In the genomic region with DNA sequence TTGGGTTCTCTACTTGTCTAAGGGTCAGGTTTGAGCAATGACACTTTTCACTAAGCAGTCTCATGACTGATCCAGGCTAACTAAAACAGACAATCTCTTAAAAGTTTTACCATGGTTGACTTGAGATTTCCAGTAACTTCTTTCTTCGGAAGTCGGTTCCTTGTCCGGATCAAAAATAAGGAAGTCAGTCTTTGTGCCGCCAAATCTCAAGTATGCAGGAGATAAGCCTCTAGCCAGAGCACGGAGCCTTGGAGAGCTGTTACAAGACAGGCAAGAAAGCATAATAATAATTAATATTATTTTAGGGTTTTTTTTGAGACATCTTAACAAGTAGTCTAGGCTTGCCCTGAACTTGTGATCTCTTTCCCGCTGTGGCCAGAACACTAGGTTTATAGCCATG, we compare ENCODE assay signal across 28 mouse cellular contexts. TPM values are rescaled to one million over a fixed set of nuclear protein-coding genes. Genes with fewer than 3 reads are reported as not detected.
DNase-seq lines count a peak whose midpoint lies in the region; ATAC-seq and TF ChIP-seq lines count a peak whose summit lies in the region.
"Had no signal": no experiment of that assay in that cellular context is flagged by ENCODE, and none has a peak within 500 bp of the region (broad histone marks: within the 10 kb centered on the region; RNA-seq: fewer than 3 reads in every experiment).

No protein-coding gene starts in this region.

- H3K4me3 ChIP-seq in liver, adult 2 months (ENCODE audit: insufficient read depth, low read depth, low read length): no peak overlapping the region
- H3K4me3 ChIP-seq in liver, postnatal 0 days (ENCODE audit: low read depth, low read length): no peak overlapping the region
- no peak overlapping the region for H3K4me3 ChIP-seq in bone marrow macrophage, adult 2 months (ENCODE audit: insufficient read depth, low read length)
- H3K4me3 ChIP-seq in macrophage (ENCODE audit: inconsistent target): no peak overlapping the region
- H3K4me3 ChIP-seq in hindbrain, embryonic 11.5 days (ENCODE audit: low read depth, low read length): no peak overlapping the region
- H3K4me3 ChIP-seq: embryonic facial prominence, embryonic 13.5 days; embryonic facial prominence, embryonic 15.5 days; erythroblast, embryonic 14.5 days; forebrain, embryonic 10.5 days; forebrain, embryonic 12.5 days had no signal

- no peak for TF ChIP-seq EP300 in liver, postnatal 0 days (IDR thresholded peaks at IDR 0.05; ENCODE audit: low read depth)

- DNase-seq in liver, adult 2 months (ENCODE audit: extremely low read depth, low read depth, low spot score): peak; percentile 13
- DNase-seq in liver, postnatal 0 days: no peak
- DNase-seq in hindbrain, embryonic 11.5 days (ENCODE audit: low spot score): no peak
- DNase-seq in gastrocnemius, adult 18-20 months (ENCODE audit: low spot score): no peak
- DNase-seq in left cerebral cortex, adult 9 months (ENCODE audit: low spot score in 2 of 2): no peak
- DNase-seq: adrenal gland, adult 8-10 months; adrenal gland, postnatal 25 days; B cell, adult 2 months; cerebellum, adult 11-12 months; cerebellum, adult 2 months; cerebellum, adult 9-10 months; cerebellum, postnatal 10 days; cerebellum, postnatal 25 days; embryo, embryonic 11 days had no signal

- no peaks in the 10 kb centered on the region for H3K4me1 ChIP-seq in liver, adult 2 months (ENCODE audit: control insufficient read depth, insufficient read depth, low read length)
- peaks cover 3% of the 10 kb centered on the region; the same call in 1 of the 2 replicates for H3K4me1 ChIP-seq in liver, postnatal 0 days (ENCODE audit: insufficient read depth)
- peaks cover 36% of the 10 kb centered on the region for H3K4me1 ChIP-seq in bone marrow macrophage, adult 2 months (ENCODE audit: control insufficient read depth, insufficient read depth, low read length)
- H3K4me1 ChIP-seq in hindbrain, embryonic 11.5 days (replicated peaks; ENCODE audit: control insufficient read depth, insufficient read depth, low read length): no peaks in the 10 kb centered on the region
- H3K4me1 ChIP-seq: forebrain, embryonic 12.5 days had no signal

- no peak overlapping the region for H3K9ac ChIP-seq in liver, adult 2 months (ENCODE audit: low read depth, low read length)
- H3K9ac ChIP-seq in liver, postnatal 0 days (replicated peaks): no peak overlapping the region
- no peak overlapping the region for H3K9ac ChIP-seq in hindbrain, embryonic 11.5 days (ENCODE audit: low read depth, low read length)
- H3K9ac ChIP-seq: embryonic facial prominence, embryonic 13.5 days; embryonic facial prominence, embryonic 15.5 days; forebrain, embryonic 12.5 days had no signal

- TF ChIP-seq POLR2A in liver, adult 2 months (IDR thresholded peaks at IDR 0.05; ENCODE audit: extremely low read depth, insufficient read depth, low read length): no peak
- TF ChIP-seq POLR2A in bone marrow macrophage, adult 2 months (IDR thresholded peaks at IDR 0.05; ENCODE audit: borderline replicate concordance, low read depth, low read length): no peak

- peak overlapping the region; percentile 67 for H3K27ac ChIP-seq in liver, adult 2 months (replicated peaks; ENCODE audit: insufficient read depth, low read depth, low read length)
- H3K27ac ChIP-seq in liver, postnatal 0 days (ENCODE audit: low read depth): no peak overlapping the region
- H3K27ac ChIP-seq in bone marrow macrophage, adult 2 months (ENCODE audit: insufficient read depth, low read depth, low read length): peak overlapping the region; percentile 18; the same call in 1 of the 2 replicates
- peak overlapping the region; percentile 91 for H3K27ac ChIP-seq in macrophage
- no peak overlapping the region for H3K27ac ChIP-seq in hindbrain, embryonic 11.5 days (ENCODE audit: low read depth, low read length)
- H3K27ac ChIP-seq: embryonic facial prominence, embryonic 13.5 days; embryonic facial prominence, embryonic 15.5 days; forebrain, embryonic 10.5 days; forebrain, embryonic 12.5 days had no signal

- no peaks in the 10 kb centered on the region for H3K36me3 ChIP-seq in liver, adult 2 months (ENCODE audit: control insufficient read depth, insufficient read depth, low read length)
- no peaks in the 10 kb centered on the region for H3K36me3 ChIP-seq in liver, postnatal 0 days (replicated peaks; ENCODE audit: insufficient read depth, low read length)
- H3K36me3 ChIP-seq in macrophage (ENCODE audit: inconsistent target): peaks cover 39% of the 10 kb centered on the region
- H3K36me3 ChIP-seq in hindbrain, embryonic 11.5 days (ENCODE audit: control insufficient read depth, insufficient read depth, low read length): no peaks in the 10 kb centered on the region
- H3K36me3 ChIP-seq: embryonic facial prominence, embryonic 13.5 days; embryonic facial prominence, embryonic 15.5 days; forebrain, embryonic 10.5 days; forebrain, embryonic 12.5 days; G1E had no signal

- WGBS in liver, adult 2 months: 69% methylated on average over 6 of the region's 6 CpGs
- 49% methylated on average over 6 of the region's 6 CpGs for WGBS in liver, postnatal 0 days (ENCODE audit: insufficient replicate concordance)
- 47% methylated on average over 6 of the region's 6 CpGs for WGBS in macrophage (ENCODE audit: missing documents)
- WGBS in hindbrain, embryonic 11.5 days: 90% methylated on average over 6 of the region's 6 CpGs

- no peak for TF ChIP-seq CTCF in liver, adult 2 months (IDR thresholded peaks at IDR 0.05; ENCODE audit: low read depth, low read length)
- TF ChIP-seq CTCF in liver, postnatal 0 days (IDR thresholded peaks at IDR 0.05; ENCODE audit: low read depth): no peak
- TF ChIP-seq CTCF in bone marrow macrophage, adult 2 months (IDR thresholded peaks at IDR 0.05; ENCODE audit: low read depth, low read length): no peak

- H3K27me3 ChIP-seq in liver, adult 2 months (ENCODE audit: control insufficient read depth, insufficient read depth, low read length): no peaks in the 10 kb centered on the region
- H3K27me3 ChIP-seq in liver, postnatal 0 days (ENCODE audit: insufficient read depth, low read length): no peaks in the 10 kb centered on the region
- no peaks in the 10 kb centered on the region for H3K27me3 ChIP-seq in hindbrain, embryonic 11.5 days (ENCODE audit: control insufficient read depth, insufficient read depth, low read length)
- H3K27me3 ChIP-seq: CH12.LX; embryonic facial prominence, embryonic 13.5 days; embryonic facial prominence, embryonic 15.5 days; forebrain, embryonic 12.5 days; Patski had no signal

- H3K79me2 ChIP-seq in liver, adult 2 months (ENCODE audit: control insufficient read depth, insufficient read depth, low read length): no peaks in the 10 kb centered on the region
- H3K79me2 ChIP-seq in macrophage (ENCODE audit: inconsistent target): peaks cover 74% of the 10 kb centered on the region

- no peak for ATAC-seq in liver, postnatal 0 days
- ATAC-seq in hindbrain, embryonic 11.5 days (ENCODE audit: low FRiP score): no peak
- ATAC-seq: activated CD4-positive, CD25-positive, alpha-beta regulatory T cell, adult 4 months; CD4-positive, CD25-positive, alpha-beta regulatory T cell, adult 4 months; forebrain, embryonic 14.5 days; forebrain, embryonic 16.5 days; Patski had no signal

- no peaks in the 10 kb centered on the region for H3K9me3 ChIP-seq in liver, postnatal 0 days (ENCODE audit: low read length)
- H3K9me3 ChIP-seq in hindbrain, embryonic 11.5 days (ENCODE audit: control insufficient read depth, low read length): no peaks in the 10 kb centered on the region
- H3K9me3 ChIP-seq: embryonic facial prominence, embryonic 13.5 days; embryonic facial prominence, embryonic 15.5 days; forebrain, embryonic 10.5 days; forebrain, embryonic 12.5 days; G1E had no signal

- no peak overlapping the region for H3K4me2 ChIP-seq in liver, postnatal 0 days (ENCODE audit: low read depth, low read length)
- H3K4me2 ChIP-seq in hindbrain, embryonic 11.5 days (replicated peaks; ENCODE audit: low read depth, low read length): no peak overlapping the region
- H3K4me2 ChIP-seq: embryonic facial prominence, embryonic 13.5 days; embryonic facial prominence, embryonic 15.5 days; forebrain, embryonic 12.5 days had no signal

RNA-seq across cellular contexts. Expression of gene Hpse, which starts 8.3 kb away (rescaled TPM):
- 3.8 and 4.1 TPM in 2 replicates for total RNA-seq in liver, adult 2 months (2014; rRNA removed)
- polyA plus RNA-seq in liver, adult 2 months (2012; rRNA removed): 1.3 and 1.7 TPM in 2 replicates
- polyA plus RNA-seq in liver, postnatal 0 days (2015; fragmentation: Nextera tagmentation; extraction: Ambion mirVana): 3.0 and 3.2 TPM in 2 replicates
- 58.9 and 64.2 TPM in 2 replicates for polyA plus RNA-seq in bone marrow macrophage, adult 2 months (2012; ENCODE audit: insufficient read depth, insufficient read length, missing spikeins)
- total RNA-seq in macrophage (2018; cell fraction: chromatin; rRNA removed): 100 to 1,000 TPM in 13 of 26 experiments, 10 to 100 TPM in 13; 19.8 to 230 (median 104) TPM
- total RNA-seq in macrophage (2018; cell fraction: cytosol; rRNA removed): 100 to 1,000 TPM; 145 to 531 (median 301) TPM
- total RNA-seq in macrophage (2018; cell fraction: nucleus; rRNA removed): 100 to 1,000 TPM in 25 of 26 experiments, 10 to 100 TPM in 1; 90.3 to 549 (median 285) TPM
- 120 to 460 TPM (median 276 TPM) in 3 replicates for polyA plus RNA-seq in macrophage (2018)
- 1.6 and 2.4 TPM in 2 replicates for polyA plus RNA-seq in hindbrain, embryonic 11.5 days (2014; fragmentation: Nextera tagmentation; extraction: Ambion mirVana)
- total RNA-seq in gastrocnemius, adult 18-20 months (2021): under 1 TPM; 0.39 to 0.57 TPM
- total RNA-seq: G1E had no signal
- polyA plus RNA-seq: erythroblast, embryonic 14.5 days; G1E had no signal

RNA-seq across cellular contexts. Expression of gene Coq2, which starts 36.3 kb away (rescaled TPM):
- total RNA-seq in liver, adult 2 months (2014; rRNA removed): 49.7 and 53.1 TPM in 2 replicates
- 48.2 and 57.7 TPM in 2 replicates for polyA plus RNA-seq in liver, adult 2 months (2012; rRNA removed)
- polyA plus RNA-seq in liver, postnatal 0 days (2015; fragmentation: Nextera tagmentation; extraction: Ambion mirVana): 25.8 and 28.0 TPM in 2 replicates
- 18.5 and 19.9 TPM in 2 replicates for polyA plus RNA-seq in bone marrow macrophage, adult 2 months (2012; ENCODE audit: insufficient read depth, insufficient read length, missing spikeins)
- 10 to 100 TPM; 11.8 to 84.0 (median 43.1) TPM for total RNA-seq in macrophage (2018; cell fraction: chromatin; rRNA removed)
- total RNA-seq in macrophage (2018; cell fraction: cytosol; rRNA removed): 10 to 100 TPM; 14.7 to 28.6 (median 21.0) TPM
- total RNA-seq in macrophage (2018; cell fraction: nucleus; rRNA removed): 10 to 100 TPM in 25 of 26 experiments, 1 to 10 TPM in 1; 9.9 to 59.8 (median 35.5) TPM
- 13.7 to 36.1 TPM (median 24.5 TPM) in 3 replicates for polyA plus RNA-seq in macrophage (2018)
- 48.4 and 55.5 TPM in 2 replicates for polyA plus RNA-seq in hindbrain, embryonic 11.5 days (2014; fragmentation: Nextera tagmentation; extraction: Ambion mirVana)
- total RNA-seq in gastrocnemius, adult 18-20 months (2021): 10 to 100 TPM; 73.6 to 77.4 TPM

Comparison
In these comparisons a context has a peak if more than half of its experiments do, and no peak if none do; other contexts are left out.
1. H3K27ac ChIP-seq: peak in liver, adult 2 months (single experiment), bone marrow macrophage, adult 2 months (single experiment) and macrophage (single experiment); none in liver, postnatal 0 days (single experiment) and hindbrain, embryonic 11.5 days (single experiment).
2. RNA of gene Hpse, which starts 8.3 kb away (polyA plus RNA-seq): 120 to 460 TPM in macrophage and 58.9 to 64.2 TPM in bone marrow macrophage, adult 2 months; 3.0 to 3.2 TPM in liver, postnatal 0 days, 1.6 to 2.4 TPM in hindbrain, embryonic 11.5 days and 1.3 to 1.7 TPM in liver, adult 2 months; every median in the first group is over 10 times any median in the second.